Mouse (Mus musculus): ENCODE results near the gene Slc22a7.

DNA sequence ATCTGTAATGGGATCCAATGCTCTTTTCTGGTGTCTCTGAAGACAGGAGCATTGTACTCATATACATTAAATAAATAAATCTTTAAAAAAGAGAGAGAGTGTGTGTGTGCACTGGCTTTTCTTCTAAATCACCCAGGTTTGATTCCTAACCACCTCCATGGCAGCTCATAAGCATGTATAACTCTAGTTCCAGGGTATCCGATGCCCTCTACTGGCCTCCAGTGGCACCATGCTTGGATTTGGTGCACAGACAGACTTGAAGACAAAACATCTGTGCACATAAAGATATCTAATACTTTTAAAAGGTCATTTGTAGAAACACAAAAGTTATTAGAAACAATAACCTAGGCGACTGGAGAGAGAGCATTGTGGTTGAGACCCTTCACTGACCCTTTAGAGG lies 45.2 kb downstream of the Slc22a7 start:
- TF ChIP-seq POLR2A (IDR thresholded peaks at IDR 0.05; ENCODE audit: control insufficient read depth, low read depth, low read length): no peak
- TF ChIP-seq CTCF (IDR thresholded peaks at IDR 0.05; ENCODE audit: control insufficient read depth, insufficient read depth, insufficient replicate concordance, low read depth, low read length): no peak

All from testis, adult 2 months (tissue).